Mouse (Mus musculus) erythroblast, embryonic 14.5 days (primary cell): ENCODE measurements around the gene Utp20.

ENCODE experiments used
- GATA1 ChIP-seq: IDR thresholded peaks from 2 replicates; pipeline ENCODE4 v1.6.1; 2012; ENCODE audit warnings: low read length, inconsistent platforms, mixed read lengths
- TAL1 ChIP-seq: IDR thresholded peaks from 3 replicates; pipeline ENCODE4 v1.6.1; 2012; ENCODE audit warnings: low read length, inconsistent platforms, mixed read lengths

DNA sequence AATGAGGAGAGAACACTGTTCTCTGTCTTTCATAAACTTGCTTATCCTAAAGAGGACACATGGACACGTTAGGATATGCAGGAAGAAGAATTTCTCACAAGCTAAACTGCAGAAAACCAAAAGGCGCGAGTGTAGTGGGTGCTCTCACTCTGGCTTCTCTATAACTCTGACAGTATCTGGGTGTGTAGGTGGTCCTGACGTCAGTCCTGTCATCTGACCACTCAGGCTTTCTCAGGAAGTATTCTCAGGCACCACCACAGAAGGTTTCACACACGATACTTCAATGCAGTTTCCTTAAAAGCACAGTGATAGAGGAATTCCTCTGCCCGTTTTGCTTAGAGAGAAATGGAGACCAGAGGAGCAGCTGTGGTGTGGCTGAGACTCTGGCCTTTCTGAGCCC is 50.4 kb downstream of the Utp20 start:
- no peak for TF ChIP-seq GATA1
- TF ChIP-seq TAL1 = no peak
